Mouse (Mus musculus): ENCODE results near the gene Mthfr.

DNA sequence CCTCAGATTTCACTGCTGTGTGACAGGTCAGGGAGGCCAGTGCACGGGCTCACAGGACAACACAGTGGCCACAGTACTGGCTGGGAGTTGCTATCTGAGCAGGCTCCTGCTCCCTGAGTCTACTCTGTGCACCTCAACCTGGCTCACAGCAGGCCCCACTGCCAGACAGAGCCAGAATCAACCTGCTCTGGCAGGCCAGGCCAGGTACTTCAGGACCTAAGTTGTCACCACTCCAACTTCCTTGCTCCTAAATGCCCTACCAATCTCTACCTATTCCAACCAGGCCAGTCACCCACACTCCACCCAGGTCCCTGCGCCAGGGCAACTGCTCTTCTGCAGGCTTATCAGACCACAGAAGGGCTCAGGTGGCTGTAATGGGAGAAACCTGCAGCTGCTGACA is 29.2 kb upstream of the Mthfr start:
- TF ChIP-seq EP300 (optimal IDR thresholded peaks at IDR 0.05) (no peak), CTCF (IDR thresholded peaks at IDR 0.05; ENCODE audit: low read depth) (no peak)

All from stomach, postnatal 0 days (tissue).